Mouse (Mus musculus): ENCODE measurements around the gene Olfr597.

GRCm38 (mm10) chr7:103362555-103362954 lies 46.4 kb downstream of the Olfr597 start, which contains the start of gene Olfr601:
- TF ChIP-seq GATA1 (IDR thresholded peaks at IDR 0.05; ENCODE audit: low read length) (no peak), TAL1 (IDR thresholded peaks at IDR 0.05; ENCODE audit: low read length) (no peak)

Measured in erythroblast, embryonic 14.5 days (primary cell).